Mouse (Mus musculus) stomach, postnatal 0 days (tissue): ENCODE results near the gene Pafah1b2.

Experiments used
- CTCF ChIP-seq: IDR thresholded peaks from 2 replicates; pipeline ENCODE4 v1.5.1; 2016; ENCODE audit warnings: antibody characterized with exemption, low read depth, mild to moderate bottlenecking, moderate library complexity
- EP300 ChIP-seq: optimal IDR thresholded peaks from 2 replicates; pipeline ENCODE3; 2016; ENCODE audit warnings: antibody characterized with exemption

DNA sequence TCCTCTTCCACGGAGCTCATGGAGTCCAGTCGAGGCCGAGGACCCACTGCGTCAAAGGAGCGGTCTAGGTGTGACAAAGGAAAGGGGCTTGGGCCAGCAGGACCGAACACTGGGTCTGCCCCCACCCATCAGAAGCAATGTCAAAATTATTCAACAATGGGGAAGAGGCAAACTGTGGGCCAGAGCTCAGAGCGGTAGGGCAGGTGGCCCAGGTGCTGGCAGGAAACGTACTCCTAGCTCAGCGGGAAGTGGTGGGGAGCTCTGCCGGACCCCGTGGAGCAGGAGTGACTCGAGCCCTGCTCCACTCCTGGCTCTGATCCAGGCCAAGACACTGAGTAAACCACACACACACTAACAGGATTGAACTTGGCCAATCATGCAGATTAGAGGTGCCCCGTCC is 66.8 kb downstream of the Pafah1b2 start:
- TF ChIP-seq CTCF: no peak
- no peak for TF ChIP-seq EP300
